Mouse (Mus musculus): ENCODE measurements around the gene Dyx1c1. TPM values are rescaled to one million over a fixed set of nuclear protein-coding genes. Genes with fewer than 3 reads are reported as not detected.

The Dyx1c1 gene
- polyA plus RNA-seq, 1 experiment from 2014 or later, result 1.6 TPM

DNA sequence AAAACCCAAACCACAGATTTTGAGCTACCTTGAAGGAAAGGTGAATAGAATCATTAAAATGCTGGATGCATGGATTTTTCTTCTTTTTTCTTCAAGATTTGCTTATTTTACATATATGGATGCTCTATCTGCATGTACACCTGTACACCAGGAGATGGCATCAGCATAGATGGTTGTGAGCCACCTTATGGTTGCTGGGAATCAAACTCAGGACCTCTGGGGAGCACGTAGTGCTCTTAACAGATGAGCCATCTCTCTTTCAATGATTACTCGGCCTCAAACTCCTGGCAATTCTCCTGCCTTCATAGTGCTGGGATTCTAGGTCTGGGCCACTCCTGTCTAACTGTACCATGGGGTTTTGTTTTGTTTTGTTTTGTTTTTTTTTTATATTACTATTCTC is 24.5 kb downstream of the Dyx1c1 start:
- Histone ChIP-seq H3K4me2 (no peak overlapping the region), H3K4me3 (replicated peaks) (no peak overlapping the region), H3K4me1 (peaks cover 18% of the 10 kb centered on the region), H3K27me3 (no peaks in the 10 kb centered on the region), H3K27ac (no peak overlapping the region), H3K9ac (no peak overlapping the region), H3K9me3 (no peaks in the 10 kb centered on the region), H3K36me3 (replicated peaks) (no peaks in the 10 kb centered on the region)
- 63% methylated on average over 2 of the region's 2 CpGs for WGBS
- no peak for ATAC-seq (ENCODE audit: low FRiP score)

DNA sequence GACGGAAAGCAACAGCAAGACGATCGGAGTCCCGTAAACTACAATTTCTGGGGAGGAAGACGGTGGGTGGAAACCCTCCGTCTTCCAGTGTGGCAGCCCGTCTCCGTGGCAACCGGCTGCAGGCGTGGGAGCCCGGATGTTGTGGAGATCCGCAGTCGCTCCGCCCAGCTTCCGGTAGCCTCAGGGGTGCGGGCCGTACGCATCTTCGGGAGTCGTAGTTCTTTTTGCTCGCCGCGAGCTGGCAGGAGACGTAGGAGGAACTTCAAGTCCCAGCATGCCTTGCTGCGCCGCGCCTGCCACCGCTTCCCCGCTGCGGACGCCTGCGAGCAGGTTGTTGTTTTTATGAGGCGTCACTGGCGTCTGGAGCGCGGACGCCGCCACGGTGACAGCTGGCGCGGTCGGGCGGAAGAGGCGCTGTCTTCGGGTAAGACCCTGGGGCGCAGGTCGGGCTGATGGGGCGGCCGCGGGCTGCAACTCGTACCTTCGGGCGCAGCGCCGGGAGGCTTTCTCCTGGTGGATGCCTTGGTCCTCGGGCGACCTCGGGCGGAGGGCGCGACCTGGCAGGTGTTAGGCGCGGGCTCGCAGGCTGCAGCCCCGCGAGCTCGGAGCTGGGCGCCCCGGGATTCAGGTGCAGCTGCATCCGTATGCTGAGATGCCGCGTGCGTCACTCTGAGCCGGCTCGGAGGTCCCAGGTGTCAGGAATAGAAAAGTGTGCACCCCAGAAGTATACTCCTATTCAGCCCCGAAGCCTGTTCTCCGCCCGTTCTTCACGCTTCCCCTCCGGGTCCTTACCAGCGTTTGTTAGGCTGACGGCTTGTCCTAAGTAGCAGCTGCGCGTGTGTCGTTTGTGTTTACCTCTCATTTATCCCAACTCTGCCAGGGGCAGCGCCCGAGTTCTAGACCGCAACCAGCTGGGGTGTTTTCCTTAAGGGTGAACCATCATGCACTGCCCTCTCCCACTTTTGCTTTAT is 26.9 kb downstream of the Dyx1c1 start, which contains the start of the genes Ccpg1os and Ccpg1:
Ccpg1os (minus strand) TSS at position 133 of the 971 bp plus-strand sequence.
Ccpg1 (plus strand) TSS at position 180 of the 971 bp plus-strand sequence.
- Histone ChIP-seq H3K4me3 (replicated peaks) (peak within 1 kb of the TSS; percentile 88), H3K9me3 (no peaks in the 10 kb centered on the region), H3K27me3 (no peaks in the 10 kb centered on the region), H3K36me3 (replicated peaks) (no peaks in the 10 kb centered on the region), H3K4me1 (peaks cover 18% of the 10 kb centered on the region), H3K9ac (peak within 1 kb of the TSS; percentile 78), H3K4me2 (peak within 1 kb of the TSS; percentile 80), H3K27ac (peak within 1 kb of the TSS; percentile 84)
- ATAC-seq (ENCODE audit: low FRiP score), result peak; percentile 100
- WGBS, result under 1% methylated on average over 88 of the region's 88 CpGs

DNA sequence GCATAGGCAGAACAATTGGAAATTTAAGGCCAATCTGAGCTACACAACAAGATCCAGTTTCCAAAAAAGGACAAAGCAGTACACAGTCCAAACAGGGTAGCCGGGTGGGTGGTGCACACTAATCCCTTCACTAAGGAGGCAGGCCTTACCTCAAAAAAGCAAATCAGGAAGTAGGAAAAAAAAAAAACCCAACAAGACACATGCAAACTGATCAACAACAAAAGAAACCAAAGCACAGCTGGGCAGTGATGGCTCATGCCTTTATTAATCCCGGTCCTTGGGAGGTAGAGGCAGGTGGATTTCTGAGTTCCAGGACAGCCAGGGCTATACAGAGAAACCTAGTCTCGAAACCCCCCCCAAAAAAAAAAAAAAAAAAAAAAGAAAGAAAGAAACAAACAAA is 29.1 kb downstream of the Dyx1c1 start:
- WGBS, result 56% methylated on average over 3 of the region's 3 CpGs
- Histone ChIP-seq H3K4me2 (no peak overlapping the region), H3K36me3 (replicated peaks) (no peaks in the 10 kb centered on the region), H3K9ac (peak overlapping the region; percentile 17; the same call in 1 of the 2 replicates), H3K4me3 (replicated peaks) (no peak overlapping the region), H3K27ac (no peak overlapping the region), H3K9me3 (no peaks in the 10 kb centered on the region), H3K27me3 (no peaks in the 10 kb centered on the region), H3K4me1 (peaks cover 18% of the 10 kb centered on the region)
- ATAC-seq (ENCODE audit: low FRiP score), result no peak

DNA sequence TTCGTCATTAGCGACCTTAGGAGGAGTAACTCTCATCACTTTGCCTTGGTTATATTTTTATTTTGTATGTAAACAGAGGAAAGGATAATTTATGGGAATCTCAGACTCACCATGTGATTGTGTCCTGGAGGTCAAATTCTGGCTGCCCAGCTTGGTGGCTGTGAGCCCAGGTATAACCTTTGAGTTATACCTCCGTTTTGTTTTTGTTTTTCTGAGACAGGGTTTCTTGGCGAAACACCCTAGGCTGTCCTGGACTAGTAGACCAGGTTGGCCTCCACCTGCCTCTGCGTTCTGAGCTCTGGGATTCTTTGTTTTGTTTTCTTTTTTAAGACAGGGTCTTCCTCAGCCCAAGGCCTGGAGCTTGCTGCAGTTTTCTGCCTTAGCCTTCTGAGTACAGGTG is 30.1 kb downstream of the Dyx1c1 start:
- peaks cover 18% of the 10 kb centered on the region for H3K4me1 ChIP-seq
- ATAC-seq (ENCODE audit: low FRiP score), result no peak
- no peak overlapping the region for H3K4me2 ChIP-seq
- H3K9ac ChIP-seq, result no peak overlapping the region
- H3K4me3 ChIP-seq (replicated peaks), result no peak overlapping the region
- H3K36me3 ChIP-seq (replicated peaks), result no peaks in the 10 kb centered on the region
- no peaks in the 10 kb centered on the region for H3K27me3 ChIP-seq
- WGBS, result 89% methylated on average over 5 of the region's 5 CpGs
- H3K27ac ChIP-seq, result no peak overlapping the region
- H3K9me3 ChIP-seq, result no peaks in the 10 kb centered on the region

DNA sequence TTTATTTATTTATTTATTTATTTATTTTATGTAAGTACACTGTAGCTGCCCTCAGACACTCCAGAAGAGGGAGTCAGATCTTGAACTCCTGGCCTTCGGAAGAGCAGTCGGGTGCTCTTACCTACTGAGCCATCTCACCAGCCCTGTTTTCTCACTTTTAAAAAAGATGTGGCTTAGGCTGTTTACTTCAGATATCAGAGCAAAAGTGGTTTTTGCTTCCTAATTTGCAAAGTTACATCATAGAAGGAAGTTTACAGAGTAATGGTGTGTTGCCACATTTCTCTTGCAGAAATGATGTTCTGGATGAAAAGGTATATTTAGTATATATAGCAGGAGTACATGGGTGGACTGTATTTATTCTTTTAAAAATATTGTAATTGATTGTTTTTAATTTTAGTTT is 32.8 kb downstream of the Dyx1c1 start:
- H3K4me1 ChIP-seq, result peaks cover 4% of the 10 kb centered on the region; the same call in 1 of the 2 replicates
- H3K36me3 ChIP-seq (replicated peaks), result no peaks in the 10 kb centered on the region
- H3K4me2 ChIP-seq, result no peak overlapping the region
- H3K9me3 ChIP-seq, result no peaks in the 10 kb centered on the region
- no peak overlapping the region for H3K4me3 ChIP-seq (replicated peaks)
- no peak overlapping the region for H3K27ac ChIP-seq
- no peak for ATAC-seq (ENCODE audit: low FRiP score)
- H3K9ac ChIP-seq, result no peak overlapping the region
- no peaks in the 10 kb centered on the region for H3K27me3 ChIP-seq
- 90% methylated on average over 2 of the region's 2 CpGs for WGBS

DNA sequence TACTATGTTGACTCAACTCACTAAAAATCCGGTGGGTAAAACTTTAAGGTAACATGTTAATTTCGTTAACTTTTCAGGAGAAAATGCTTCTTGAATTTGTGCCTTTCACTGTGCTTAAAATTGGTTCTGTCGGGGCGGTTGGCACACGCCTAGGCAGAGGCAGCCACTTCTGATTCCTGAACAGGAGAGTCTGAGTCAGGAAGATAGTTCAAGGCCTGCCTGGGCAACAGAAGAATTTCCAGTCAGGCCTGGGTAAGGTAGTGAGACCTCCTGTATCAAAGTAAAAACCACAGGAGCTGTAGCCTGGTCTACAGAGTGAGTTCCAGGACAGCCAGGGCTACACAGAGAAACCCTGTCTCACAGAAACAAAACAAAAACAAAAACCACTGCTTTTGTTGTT is 34.0 kb downstream of the Dyx1c1 start:
- no peak overlapping the region for H3K4me2 ChIP-seq
- no peaks in the 10 kb centered on the region for H3K27me3 ChIP-seq
- WGBS, result 87% methylated on average over 5 of the region's 5 CpGs
- H3K9ac ChIP-seq, result no peak overlapping the region
- no peaks in the 10 kb centered on the region for H3K36me3 ChIP-seq (replicated peaks)
- no peak overlapping the region for H3K27ac ChIP-seq
- H3K4me1 ChIP-seq, result no peaks in the 10 kb centered on the region
- H3K4me3 ChIP-seq (replicated peaks), result no peak overlapping the region
- no peak for ATAC-seq (ENCODE audit: low FRiP score)
- no peaks in the 10 kb centered on the region for H3K9me3 ChIP-seq

DNA sequence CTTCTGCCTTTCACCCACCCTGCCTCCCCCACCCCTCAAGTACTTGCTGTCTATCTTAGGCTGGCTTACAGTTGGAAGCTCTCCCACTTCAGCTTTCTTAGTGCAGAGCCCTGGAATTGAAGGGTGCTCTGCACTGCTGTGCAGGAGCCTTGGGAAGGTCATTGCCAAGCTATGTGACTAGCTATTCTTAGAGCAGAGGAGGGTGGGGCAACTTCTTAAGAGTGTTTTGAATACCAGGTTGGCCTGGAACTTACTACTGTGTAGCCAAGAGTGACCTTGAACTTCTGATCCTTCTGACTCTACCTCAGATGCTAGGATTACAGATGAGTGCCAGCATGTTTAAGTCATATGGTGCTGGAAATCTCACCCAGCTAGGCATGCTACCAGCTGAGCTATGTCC is 37.6 kb downstream of the Dyx1c1 start:
- Histone ChIP-seq H3K27ac (no peak overlapping the region), H3K4me3 (replicated peaks) (no peak overlapping the region), H3K9me3 (no peaks in the 10 kb centered on the region), H3K4me1 (no peaks in the 10 kb centered on the region), H3K4me2 (no peak overlapping the region), H3K27me3 (no peaks in the 10 kb centered on the region), H3K36me3 (replicated peaks) (no peaks in the 10 kb centered on the region), H3K9ac (no peak overlapping the region)
- no peak for ATAC-seq (ENCODE audit: low FRiP score)

DNA sequence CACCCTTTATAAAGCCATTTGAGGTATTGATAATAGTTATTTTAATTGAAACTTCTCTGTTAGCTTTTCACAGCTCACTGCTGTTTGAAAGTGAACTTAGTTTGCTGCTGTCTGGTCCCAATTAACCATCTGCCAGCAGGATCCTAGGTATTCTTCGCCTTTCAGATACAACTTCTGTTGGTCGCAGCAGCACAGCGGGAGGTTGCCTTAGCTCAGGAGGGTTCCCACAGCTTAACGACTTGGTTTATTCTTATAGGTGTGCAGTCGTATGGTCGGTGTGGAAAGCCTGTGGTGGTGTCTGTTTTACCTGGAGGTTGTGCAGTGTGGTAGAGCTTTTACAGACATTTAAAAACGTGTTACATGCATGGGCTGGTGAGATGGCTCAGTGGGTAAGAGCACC is 38.2 kb downstream of the Dyx1c1 start:
- no peak overlapping the region for H3K4me3 ChIP-seq (replicated peaks)
- WGBS, result 50% methylated on average over 7 of the region's 7 CpGs
- H3K4me1 ChIP-seq, result no peaks in the 10 kb centered on the region
- no peak overlapping the region for H3K4me2 ChIP-seq
- no peaks in the 10 kb centered on the region for H3K9me3 ChIP-seq
- H3K27me3 ChIP-seq, result no peaks in the 10 kb centered on the region
- H3K27ac ChIP-seq, result no peak overlapping the region
- no peak for ATAC-seq (ENCODE audit: low FRiP score)
- H3K9ac ChIP-seq, result no peak overlapping the region
- no peaks in the 10 kb centered on the region for H3K36me3 ChIP-seq (replicated peaks)

DNA sequence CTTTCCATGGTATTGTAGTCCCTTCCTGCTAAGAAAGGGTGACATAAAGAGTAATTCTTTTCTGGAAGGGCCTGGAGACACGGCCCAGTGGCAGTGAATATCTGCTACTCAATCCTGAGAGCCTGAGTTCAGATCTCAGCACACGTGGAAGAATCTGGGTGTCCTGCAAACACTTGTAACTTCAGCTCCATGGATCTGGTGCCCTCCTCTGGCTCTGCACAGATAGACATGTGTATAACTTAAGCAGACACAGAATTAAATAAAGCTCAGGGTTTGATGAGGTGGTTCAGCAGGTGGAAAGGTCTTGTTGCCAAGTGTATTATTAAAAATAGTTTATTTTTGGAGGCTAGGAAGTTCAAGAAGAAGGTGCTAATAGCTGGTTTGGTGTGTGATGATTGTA is 41.9 kb downstream of the Dyx1c1 start:
- peaks cover 9% of the 10 kb centered on the region for H3K36me3 ChIP-seq (replicated peaks)
- H3K27me3 ChIP-seq, result no peaks in the 10 kb centered on the region
- no peaks in the 10 kb centered on the region for H3K4me1 ChIP-seq
- no peak overlapping the region for H3K27ac ChIP-seq
- H3K9me3 ChIP-seq, result no peaks in the 10 kb centered on the region
- ATAC-seq (ENCODE audit: low FRiP score), result no peak
- no peak overlapping the region for H3K4me3 ChIP-seq (replicated peaks)
- 71% methylated on average over 2 of the region's 2 CpGs for WGBS
- no peak overlapping the region for H3K4me2 ChIP-seq
- no peak overlapping the region for H3K9ac ChIP-seq

DNA sequence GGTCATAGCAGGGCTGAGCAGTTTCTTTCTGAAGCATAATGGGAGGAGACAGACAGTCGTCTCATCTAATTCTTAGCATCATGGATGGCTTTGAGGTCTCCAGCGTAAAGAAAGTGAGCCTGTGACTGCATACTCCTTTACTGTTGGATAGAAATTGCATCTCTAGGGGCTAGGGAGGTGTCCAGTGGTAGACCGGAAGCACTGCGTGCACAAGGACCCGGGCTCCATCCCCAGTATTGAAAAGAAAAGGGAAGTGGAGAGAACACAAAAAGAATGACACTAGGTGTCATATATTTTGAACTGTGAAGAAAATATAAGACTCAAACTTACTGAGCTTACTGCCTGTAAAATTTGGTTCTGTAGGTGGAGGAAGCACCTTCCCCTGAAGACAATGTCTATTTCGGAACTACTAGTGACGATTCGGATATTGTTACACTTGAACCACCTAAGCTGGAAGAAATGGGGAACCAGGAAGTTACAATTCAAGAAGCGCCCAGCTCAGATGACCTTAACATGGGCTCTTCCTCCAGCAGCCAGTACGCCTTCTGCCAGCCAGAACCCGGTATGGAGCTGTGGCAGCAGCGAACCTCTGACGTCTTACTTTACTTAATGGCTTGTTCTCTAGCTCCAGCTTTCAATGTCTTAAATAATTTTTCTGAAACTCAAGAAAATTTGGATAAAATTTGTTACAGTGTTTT is 42.9 kb downstream of the Dyx1c1 start:
- no peak for ATAC-seq (ENCODE audit: low FRiP score)

DNA sequence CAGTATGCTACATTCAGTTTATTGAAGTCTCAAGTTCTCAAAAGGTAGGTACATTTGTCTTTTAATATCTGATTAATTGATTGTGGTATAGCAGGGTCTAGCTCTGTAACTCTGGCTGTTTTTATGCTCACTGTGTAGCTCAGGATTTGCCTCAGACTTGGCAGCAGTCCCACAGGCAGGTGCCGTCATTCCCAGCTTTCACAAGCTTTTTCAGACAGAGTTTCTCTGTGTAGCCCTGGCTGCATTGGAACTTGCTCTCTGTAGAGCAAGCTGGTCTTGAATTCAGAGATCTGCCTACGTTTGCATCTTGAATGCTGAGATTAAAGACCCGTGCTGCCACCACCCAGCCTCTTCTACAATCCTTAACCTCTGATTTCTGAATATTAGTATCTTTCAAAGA is 43.6 kb downstream of the Dyx1c1 start:
- Histone ChIP-seq H3K4me3 (replicated peaks) (no peak overlapping the region), H3K27ac (no peak overlapping the region), H3K4me2 (no peak overlapping the region), H3K27me3 (no peaks in the 10 kb centered on the region), H3K9me3 (no peaks in the 10 kb centered on the region), H3K9ac (no peak overlapping the region), H3K36me3 (replicated peaks) (peaks cover 16% of the 10 kb centered on the region), H3K4me1 (no peaks in the 10 kb centered on the region)
- no peak for ATAC-seq (ENCODE audit: low FRiP score)
- 66% methylated on average over 3 of the region's 3 CpGs for WGBS

More for the DNA sequence above, 42.9 kb downstream of the Dyx1c1 start:
- Histone ChIP-seq H3K9ac (no peak overlapping the region), H3K9me3 (no peaks in the 10 kb centered on the region), H3K27me3 (no peaks in the 10 kb centered on the region), H3K4me1 (no peaks in the 10 kb centered on the region), H3K27ac (no peak overlapping the region), H3K4me3 (replicated peaks) (no peak overlapping the region), H3K36me3 (replicated peaks) (peaks cover 16% of the 10 kb centered on the region), H3K4me2 (no peak overlapping the region)
- WGBS, result 90% methylated on average over 13 of the region's 13 CpGs

DNA sequence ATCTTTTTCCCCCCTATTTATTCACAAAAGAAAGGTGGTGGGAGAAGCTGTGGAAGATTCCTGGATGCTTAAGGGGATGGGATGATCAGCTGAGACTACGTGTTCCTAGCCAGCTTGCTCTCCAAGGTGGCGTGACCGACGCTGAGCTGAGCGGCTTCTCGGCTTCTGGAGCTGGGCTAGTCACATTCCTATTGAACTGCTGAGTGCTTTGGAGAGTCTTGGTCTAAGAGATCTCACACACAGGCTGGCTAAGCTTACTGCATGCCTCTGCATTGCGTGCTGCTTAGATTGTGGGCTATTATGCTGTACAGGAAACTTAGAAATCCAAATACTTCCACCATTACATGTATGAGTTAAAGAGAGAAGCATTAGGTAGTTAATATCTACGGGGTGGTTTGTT is 45.5 kb downstream of the Dyx1c1 start:
- no peak overlapping the region for H3K27ac ChIP-seq
- H3K9ac ChIP-seq, result no peak overlapping the region
- no peak overlapping the region for H3K4me3 ChIP-seq (replicated peaks)
- H3K27me3 ChIP-seq, result no peaks in the 10 kb centered on the region
- no peaks in the 10 kb centered on the region for H3K4me1 ChIP-seq
- WGBS, result 86% methylated on average over 8 of the region's 8 CpGs
- ATAC-seq (ENCODE audit: low FRiP score), result no peak
- H3K9me3 ChIP-seq, result no peaks in the 10 kb centered on the region
- H3K4me2 ChIP-seq, result no peak overlapping the region
- H3K36me3 ChIP-seq (replicated peaks), result peaks cover 19% of the 10 kb centered on the region

Data from forebrain, embryonic 12.5 days (tissue).